Mouse (Mus musculus): Measurements from ENCODE around the gene Gm49353. TPM values are rescaled to one million over a fixed set of nuclear protein-coding genes. Genes with fewer than 3 reads are reported as not detected.

Gene Gm49353
- not detected in 2 replicates for polyA plus RNA-seq (2015; fragmentation: Nextera tagmentation; extraction: Ambion mirVana)

GRCm38 (mm10) chr10:29198642-29199041, at the start of gene Gm49353:
Gm49353 (plus strand) TSS chr10:29198954.
- no peaks in the 10 kb centered on the region for H3K4me1 ChIP-seq (ENCODE audit: control insufficient read depth, low read depth, low read length)
- no peak within 1 kb of the TSS for H3K4me2 ChIP-seq (ENCODE audit: low read depth, low read length)
- WGBS (ENCODE audit: insufficient replicate concordance): 75% methylated on average over 7 of the region's 7 CpGs
- H3K36me3 ChIP-seq (ENCODE audit: control insufficient read depth, insufficient read depth): no peaks in the 10 kb centered on the region
- H3K4me3 ChIP-seq (ENCODE audit: low read depth, low read length): no peak within 1 kb of the TSS
- H3K9ac ChIP-seq (ENCODE audit: low read depth, low read length): no peak within 1 kb of the TSS
- H3K9me3 ChIP-seq (replicated peaks; ENCODE audit: control insufficient read depth, low read length): no peaks in the 10 kb centered on the region
- H3K27me3 ChIP-seq (ENCODE audit: control insufficient read depth, insufficient read depth, low read depth, low read length): no peaks in the 10 kb centered on the region
- H3K27ac ChIP-seq (ENCODE audit: low read length): no peak within 1 kb of the TSS
- ATAC-seq (ENCODE audit: low read depth): no peak

DNA sequence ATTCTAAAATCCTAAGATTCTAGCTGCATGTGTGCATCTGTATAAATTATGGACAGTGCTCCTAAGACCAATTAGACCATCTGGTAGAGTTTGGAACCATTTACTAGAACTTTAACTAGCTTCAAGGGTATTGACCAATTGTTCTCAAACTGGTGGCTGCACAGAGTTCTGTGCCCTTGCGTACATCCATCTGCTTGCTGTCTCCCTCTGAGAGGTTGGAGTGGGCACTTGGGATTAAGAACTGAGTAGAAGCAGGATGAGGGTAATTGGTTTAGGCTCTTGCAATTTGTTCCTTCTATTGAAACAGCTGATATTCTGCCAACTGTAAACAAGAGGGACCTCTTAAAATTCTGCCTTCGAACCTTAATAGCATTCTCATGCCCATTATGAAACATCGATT, 43.5 kb upstream of the Gm49353 start:
- Histone ChIP-seq H3K27me3 (ENCODE audit: control insufficient read depth, insufficient read depth, low read depth, low read length) (no peaks in the 10 kb centered on the region), H3K4me2 (ENCODE audit: low read depth, low read length) (no peak overlapping the region), H3K4me3 (ENCODE audit: low read depth, low read length) (no peak overlapping the region), H3K9me3 (replicated peaks; ENCODE audit: control insufficient read depth, low read length) (no peaks in the 10 kb centered on the region), H3K27ac (ENCODE audit: low read length) (no peak overlapping the region), H3K9ac (ENCODE audit: low read depth, low read length) (no peak overlapping the region), H3K36me3 (ENCODE audit: control insufficient read depth, insufficient read depth) (no peaks in the 10 kb centered on the region), H3K4me1 (ENCODE audit: control insufficient read depth, low read depth, low read length) (no peaks in the 10 kb centered on the region)
- ATAC-seq (ENCODE audit: low read depth): no peak
- 62% methylated on average over 3 of the region's 3 CpGs for WGBS (ENCODE audit: insufficient replicate concordance)

DNA sequence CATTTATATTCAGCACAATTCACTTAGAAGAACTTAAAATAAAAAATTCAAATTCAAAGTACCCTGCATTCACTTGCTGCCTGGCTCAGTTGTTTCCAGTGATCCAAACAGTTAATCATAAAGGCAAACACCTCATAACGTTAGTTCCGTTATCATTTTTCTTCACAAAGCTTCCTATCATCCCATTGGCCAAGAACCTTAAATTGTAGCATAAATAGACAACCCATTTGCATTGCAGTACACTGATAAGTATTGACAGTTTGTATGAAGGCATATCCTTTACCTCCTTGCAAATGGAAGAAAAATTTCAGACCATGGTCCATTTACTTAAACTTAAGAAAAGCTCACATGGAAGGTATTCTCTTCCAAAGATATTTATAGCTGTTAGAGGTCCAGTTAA, 37.1 kb upstream of the Gm49353 start:
- Histone ChIP-seq H3K4me3 (ENCODE audit: low read depth, low read length) (no peak overlapping the region), H3K27ac (ENCODE audit: low read length) (no peak overlapping the region), H3K4me1 (ENCODE audit: control insufficient read depth, low read depth, low read length) (no peaks in the 10 kb centered on the region), H3K4me2 (ENCODE audit: low read depth, low read length) (no peak overlapping the region), H3K9ac (ENCODE audit: low read depth, low read length) (no peak overlapping the region), H3K36me3 (ENCODE audit: control insufficient read depth, insufficient read depth) (no peaks in the 10 kb centered on the region), H3K9me3 (replicated peaks; ENCODE audit: control insufficient read depth, low read length) (no peaks in the 10 kb centered on the region), H3K27me3 (ENCODE audit: control insufficient read depth, insufficient read depth, low read depth, low read length) (no peaks in the 10 kb centered on the region)
- 45% methylated on average over 2 of the region's 2 CpGs for WGBS (ENCODE audit: insufficient replicate concordance)
- ATAC-seq (ENCODE audit: low read depth): no peak

GRCm38 (mm10) chr10:29173778-29174177, 25.0 kb upstream of the Gm49353 start:
- no peaks in the 10 kb centered on the region for H3K36me3 ChIP-seq (ENCODE audit: control insufficient read depth, insufficient read depth)
- H3K9me3 ChIP-seq (replicated peaks; ENCODE audit: control insufficient read depth, low read length): no peaks in the 10 kb centered on the region
- no peak overlapping the region for H3K27ac ChIP-seq (ENCODE audit: low read length)
- H3K9ac ChIP-seq (ENCODE audit: low read depth, low read length): no peak overlapping the region
- H3K4me3 ChIP-seq (ENCODE audit: low read depth, low read length): no peak overlapping the region
- WGBS (ENCODE audit: insufficient replicate concordance): 46% methylated on average over 2 of the region's 2 CpGs
- H3K27me3 ChIP-seq (ENCODE audit: control insufficient read depth, insufficient read depth, low read depth, low read length): no peaks in the 10 kb centered on the region
- no peak for ATAC-seq (ENCODE audit: low read depth)
- H3K4me2 ChIP-seq (ENCODE audit: low read depth, low read length): no peak overlapping the region
- no peaks in the 10 kb centered on the region for H3K4me1 ChIP-seq (ENCODE audit: control insufficient read depth, low read depth, low read length)

GRCm38 (mm10) chr10:29175656-29176055, 23.1 kb upstream of the Gm49353 start:
- Histone ChIP-seq H3K27ac (ENCODE audit: low read length) (no peak overlapping the region), H3K4me3 (ENCODE audit: low read depth, low read length) (no peak overlapping the region), H3K9ac (ENCODE audit: low read depth, low read length) (no peak overlapping the region), H3K36me3 (ENCODE audit: control insufficient read depth, insufficient read depth) (no peaks in the 10 kb centered on the region), H3K27me3 (ENCODE audit: control insufficient read depth, insufficient read depth, low read depth, low read length) (no peaks in the 10 kb centered on the region), H3K4me2 (ENCODE audit: low read depth, low read length) (no peak overlapping the region), H3K9me3 (replicated peaks; ENCODE audit: control insufficient read depth, low read length) (no peaks in the 10 kb centered on the region), H3K4me1 (ENCODE audit: control insufficient read depth, low read depth, low read length) (no peaks in the 10 kb centered on the region)
- ATAC-seq (ENCODE audit: low read depth): no peak
- 45% methylated on average over 3 of the region's 3 CpGs for WGBS (ENCODE audit: insufficient replicate concordance)

DNA sequence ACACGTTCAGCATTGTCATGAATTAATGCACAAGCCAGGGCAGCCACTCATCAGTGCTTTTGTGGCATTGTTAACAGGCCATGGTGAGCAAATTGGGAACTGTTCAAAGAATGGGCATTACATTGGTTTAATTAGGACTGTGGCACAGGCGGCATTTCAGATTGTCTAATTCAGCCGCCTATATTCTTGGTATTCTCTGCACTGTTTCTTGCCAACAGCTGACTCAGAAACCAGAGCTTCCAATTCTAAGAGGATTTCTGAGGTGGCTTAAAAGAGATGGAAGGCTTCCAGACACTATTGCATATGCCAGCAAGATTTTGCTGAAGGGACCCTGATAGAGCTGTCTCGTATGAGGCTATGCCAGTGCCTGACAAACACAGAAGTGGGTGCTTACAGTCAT, 21.9 kb upstream of the Gm49353 start:
- Histone ChIP-seq H3K27ac (ENCODE audit: low read length) (no peak overlapping the region), H3K27me3 (ENCODE audit: control insufficient read depth, insufficient read depth, low read depth, low read length) (no peaks in the 10 kb centered on the region), H3K4me3 (ENCODE audit: low read depth, low read length) (no peak overlapping the region), H3K36me3 (ENCODE audit: control insufficient read depth, insufficient read depth) (no peaks in the 10 kb centered on the region), H3K9ac (ENCODE audit: low read depth, low read length) (no peak overlapping the region), H3K9me3 (replicated peaks; ENCODE audit: control insufficient read depth, low read length) (no peaks in the 10 kb centered on the region), H3K4me1 (ENCODE audit: control insufficient read depth, low read depth, low read length) (no peaks in the 10 kb centered on the region), H3K4me2 (ENCODE audit: low read depth, low read length) (no peak overlapping the region)
- ATAC-seq (ENCODE audit: low read depth): no peak
- WGBS (ENCODE audit: insufficient replicate concordance): 66% methylated on average over 4 of the region's 4 CpGs

DNA sequence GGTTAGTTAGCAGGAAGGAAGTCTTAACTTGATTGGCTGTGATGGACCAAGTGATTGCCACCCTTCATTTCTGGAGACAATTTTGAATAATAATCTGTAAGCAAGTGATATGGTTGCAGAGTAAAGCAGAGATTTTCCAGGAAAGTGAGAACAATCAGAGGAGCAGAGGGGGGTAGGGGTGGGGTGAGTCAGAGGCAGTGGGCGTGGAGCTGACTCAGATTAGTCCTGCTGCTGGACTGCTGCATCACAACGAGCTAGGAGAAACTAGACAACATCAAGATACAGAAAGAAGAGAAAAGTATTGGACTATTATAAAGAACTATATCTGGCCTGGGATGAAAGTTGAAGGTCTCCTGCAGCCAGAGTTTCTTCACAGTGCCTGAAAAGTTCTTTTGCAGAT, 20.8 kb upstream of the Gm49353 start:
- no peaks in the 10 kb centered on the region for H3K4me1 ChIP-seq (ENCODE audit: control insufficient read depth, low read depth, low read length)
- no peak overlapping the region for H3K9ac ChIP-seq (ENCODE audit: low read depth, low read length)
- no peaks in the 10 kb centered on the region for H3K36me3 ChIP-seq (ENCODE audit: control insufficient read depth, insufficient read depth)
- H3K27me3 ChIP-seq (ENCODE audit: control insufficient read depth, insufficient read depth, low read depth, low read length): no peaks in the 10 kb centered on the region
- no peak overlapping the region for H3K4me2 ChIP-seq (ENCODE audit: low read depth, low read length)
- H3K9me3 ChIP-seq (replicated peaks; ENCODE audit: control insufficient read depth, low read length): no peaks in the 10 kb centered on the region
- no peak overlapping the region for H3K4me3 ChIP-seq (ENCODE audit: low read depth, low read length)
- WGBS (ENCODE audit: insufficient replicate concordance): 32% methylated on average over 2 of the region's 2 CpGs
- H3K27ac ChIP-seq (ENCODE audit: low read length): no peak overlapping the region
- no peak for ATAC-seq (ENCODE audit: low read depth)

GRCm38 (mm10) chr10:29180210-29180609, 18.5 kb upstream of the Gm49353 start:
- no peak overlapping the region for H3K4me3 ChIP-seq (ENCODE audit: low read depth, low read length)
- H3K4me1 ChIP-seq (ENCODE audit: control insufficient read depth, low read depth, low read length): no peaks in the 10 kb centered on the region
- no peak overlapping the region for H3K4me2 ChIP-seq (ENCODE audit: low read depth, low read length)
- 73% methylated on average over 3 of the region's 3 CpGs for WGBS (ENCODE audit: insufficient replicate concordance)
- ATAC-seq (ENCODE audit: low read depth): no peak
- no peak overlapping the region for H3K27ac ChIP-seq (ENCODE audit: low read length)
- no peaks in the 10 kb centered on the region for H3K27me3 ChIP-seq (ENCODE audit: control insufficient read depth, insufficient read depth, low read depth, low read length)
- no peak overlapping the region for H3K9ac ChIP-seq (ENCODE audit: low read depth, low read length)
- H3K36me3 ChIP-seq (ENCODE audit: control insufficient read depth, insufficient read depth): no peaks in the 10 kb centered on the region
- H3K9me3 ChIP-seq (replicated peaks; ENCODE audit: control insufficient read depth, low read length): no peaks in the 10 kb centered on the region

- H3K9ac ChIP-seq (ENCODE audit: low read depth, low read length): no peak overlapping the region
- H3K4me2 ChIP-seq (ENCODE audit: low read depth, low read length): no peak overlapping the region
- WGBS (ENCODE audit: insufficient replicate concordance): 63% methylated on average over 2 of the region's 2 CpGs
- no peaks in the 10 kb centered on the region for H3K4me1 ChIP-seq (ENCODE audit: control insufficient read depth, low read depth, low read length)
- no peak for ATAC-seq (ENCODE audit: low read depth)
- no peaks in the 10 kb centered on the region for H3K9me3 ChIP-seq (replicated peaks; ENCODE audit: control insufficient read depth, low read length)
- H3K27ac ChIP-seq (ENCODE audit: low read length): no peak overlapping the region
- no peaks in the 10 kb centered on the region for H3K27me3 ChIP-seq (ENCODE audit: control insufficient read depth, insufficient read depth, low read depth, low read length)
- no peaks in the 10 kb centered on the region for H3K36me3 ChIP-seq (ENCODE audit: control insufficient read depth, insufficient read depth)
- H3K4me3 ChIP-seq (ENCODE audit: low read depth, low read length): no peak overlapping the region
Measured at GRCm38 (mm10) chr10:29181046-29181445, 17.7 kb upstream of the Gm49353 start.

GRCm38 (mm10) chr10:29193769-29194168, 5.0 kb upstream of the Gm49353 start:
- Histone ChIP-seq H3K27ac (ENCODE audit: low read length) (no peak overlapping the region), H3K4me1 (ENCODE audit: control insufficient read depth, low read depth, low read length) (no peaks in the 10 kb centered on the region), H3K4me2 (ENCODE audit: low read depth, low read length) (no peak overlapping the region), H3K4me3 (ENCODE audit: low read depth, low read length) (no peak overlapping the region), H3K9ac (ENCODE audit: low read depth, low read length) (no peak overlapping the region), H3K9me3 (replicated peaks; ENCODE audit: control insufficient read depth, low read length) (no peaks in the 10 kb centered on the region; the same call in 1 of the 2 replicates), H3K27me3 (ENCODE audit: control insufficient read depth, insufficient read depth, low read depth, low read length) (no peaks in the 10 kb centered on the region), H3K36me3 (ENCODE audit: control insufficient read depth, insufficient read depth) (no peaks in the 10 kb centered on the region)
- no peak for ATAC-seq (ENCODE audit: low read depth)

Data from liver, embryonic 16.5 days (tissue).